Mouse (Mus musculus) heart, adult 2 months (tissue): ENCODE measurements at regions not wholly inside any gene's neighbourhood (a gene's known extent, or its start where the extent isn't known, plus 50 kb on each side); places are given as distances from the start of the nearest gene placed in this dataset.

Experiments
- DNase-seq, 2 experiments: peaks; one replicate each; pipeline ENCODE4 v3.0.0; 2021
- H3K27ac ChIP-seq: fragments of 200-600 bp; 2 replicates; pipeline ENCODE4 v1.8.1; 2022
- H3K27me3 ChIP-seq: fragments of 200-500 bp; 2 replicates; pipeline ENCODE4 v1.6.1; 2012; ENCODE audit warnings: mild to moderate bottlenecking, low read length, inconsistent platforms, mixed read lengths; ENCODE audit not compliant: control insufficient read depth, insufficient read depth
- H3K36me3 ChIP-seq: fragments of 200-500 bp; 2 replicates; pipeline ENCODE4 v1.6.1; 2012; ENCODE audit warnings: low read length, inconsistent platforms; ENCODE audit not compliant: control insufficient read depth, insufficient read depth
- H3K4me1 ChIP-seq: fragments of 200-500 bp; 2 replicates; pipeline ENCODE4 v1.6.1; 2011; ENCODE audit warnings: low read length; ENCODE audit not compliant: control insufficient read depth, insufficient read depth
- H3K4me3 ChIP-seq: fragments of 200-600 bp; 2 replicates; pipeline ENCODE4 v1.8.1; 2022
- H3K79me2 ChIP-seq: fragments of 200-500 bp; replicated peaks from 2 replicates; pipeline ENCODE4 v1.6.1; 2012; ENCODE audit warnings: mild to moderate bottlenecking, inconsistent platforms, low read length, moderate library complexity, mixed read lengths; ENCODE audit not compliant: control insufficient read depth, insufficient read depth
- H3K9ac ChIP-seq: fragments of 200-500 bp; 2 replicates; pipeline ENCODE4 v1.6.1; 2012; ENCODE audit warnings: low read depth, mild to moderate bottlenecking, control low read depth, inconsistent platforms, low read length, mixed read lengths
- CTCF ChIP-seq: fragments of 200-600 bp; IDR thresholded peaks from 2 replicates; pipeline ENCODE4 v1.8.1; 2022; ENCODE audit warnings: antibody characterized with exemption, mild to moderate bottlenecking, moderate library complexity
- EP300 ChIP-seq: fragments of 200-500 bp; IDR thresholded peaks from 2 replicates; pipeline ENCODE4 v1.6.1; 2011; ENCODE audit warnings: low read depth, low read length, control low read depth; ENCODE audit not compliant: insufficient read depth
- POLR2A ChIP-seq: fragments of 200-500 bp; IDR thresholded peaks from 2 replicates; pipeline ENCODE4 v1.6.1; 2011; ENCODE audit warnings: mild to moderate bottlenecking, low read depth, low read length, control low read depth; ENCODE audit not compliant: insufficient read depth
- WGBS: fragments of 180-500 bp; shearing (Covaris S2); methylation state at CpG from one replicate; pipeline ENCODE4 v1.1.7; 2018; 5-methylcytosine and 5-hydroxymethylcytosine counted together
- intact Hi-C: fragments of 180-260 bp; cut with DNase I; formaldehyde crosslinking; loops from one replicate; pipeline ENCODE4 v1.15.1; 2025

DNA sequence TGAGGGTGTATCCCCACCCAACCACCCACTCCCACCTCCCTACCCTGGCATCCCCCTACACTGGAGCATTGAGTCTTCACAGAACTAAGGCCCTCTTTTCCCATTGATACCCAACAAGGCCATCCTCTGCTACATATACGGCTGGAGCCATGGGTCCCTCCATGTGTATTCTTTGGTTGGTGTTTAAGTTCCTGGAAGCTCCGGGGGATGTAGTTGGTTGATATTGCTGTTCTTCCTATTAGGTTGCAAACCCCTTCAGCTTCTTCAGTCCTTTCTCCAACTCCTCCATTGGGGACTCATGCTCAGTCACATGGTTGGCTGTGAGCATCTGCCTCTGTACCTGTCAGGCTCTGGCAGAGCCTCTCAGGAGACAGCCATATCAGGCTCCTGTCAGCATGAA, 335.6 kb downstream of the 1500009L16Rik start:
- DNase-seq: no peak
- Histone ChIP-seq H3K27ac (no peak overlapping the region), H3K79me2 (no peaks in the 10 kb centered on the region), H3K4me1 (peaks cover 29% of the 10 kb centered on the region), H3K4me3 (no peak overlapping the region), H3K27me3 (no peaks in the 10 kb centered on the region), H3K36me3 (peaks cover 3% of the 10 kb centered on the region), H3K9ac (no peak overlapping the region)
- no peak for TF ChIP-seq CTCF
- TF ChIP-seq POLR2A: no peak
- no peak for TF ChIP-seq EP300
- WGBS: 100% methylated on average over 2 of the region's 2 CpGs
- intact Hi-C loops: loop anchor here (5.0 kb wide), 4 partner anchors 126 to 379 kb away; no protein-coding TSS in a partner anchor

DNA sequence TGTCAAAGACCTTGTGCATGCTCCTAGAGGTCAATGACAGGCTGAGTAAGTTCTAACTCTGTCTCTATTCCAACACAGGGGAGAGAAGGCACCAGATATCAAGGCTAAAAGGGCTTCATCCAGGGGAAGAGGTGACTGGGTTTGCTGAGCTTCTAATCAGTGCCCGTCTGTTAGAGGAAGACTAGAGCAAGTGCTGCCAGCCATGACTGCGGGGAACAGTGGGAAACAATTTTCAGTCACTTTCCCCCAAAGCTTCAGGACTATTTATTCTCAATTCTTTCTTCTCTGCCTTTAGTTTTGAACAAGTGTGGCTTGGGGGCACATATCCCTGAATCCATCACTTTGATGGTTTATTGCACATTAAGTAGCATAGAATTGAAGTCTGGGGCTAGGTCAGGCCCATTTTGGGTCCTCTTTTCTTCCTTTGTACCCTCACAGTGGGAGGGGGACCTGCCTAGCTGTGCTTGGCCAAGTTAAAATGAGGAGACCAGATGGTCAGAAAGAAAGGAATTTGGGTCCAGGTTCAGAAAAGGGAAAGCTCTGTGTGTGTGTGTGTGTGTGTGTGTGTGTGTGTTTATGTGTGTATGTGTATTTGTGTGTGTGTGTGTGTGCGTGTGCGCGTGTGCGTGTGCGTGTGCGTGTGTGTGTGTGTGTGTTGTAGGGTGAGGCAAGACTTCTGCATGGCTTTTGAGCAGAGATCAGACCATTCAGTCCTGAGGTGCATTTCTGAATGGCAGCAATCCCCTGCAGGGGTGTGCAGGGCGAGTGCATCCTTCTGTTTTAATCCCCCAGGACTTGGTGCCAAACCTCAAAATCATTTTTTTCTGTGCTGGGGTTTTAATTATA, 337.2 kb downstream of the 1500009L16Rik start:
- 90% methylated on average over 9 of the region's 9 CpGs for WGBS
- intact Hi-C loops: loop anchor here (5.0 kb wide), 4 partner anchors 128 to 377 kb away; no protein-coding TSS in a partner anchor
- no peaks in the 10 kb centered on the region for H3K27me3 ChIP-seq
- no peak for DNase-seq
- H3K36me3 ChIP-seq: peaks cover 3% of the 10 kb centered on the region
- H3K9ac ChIP-seq: no peak overlapping the region
- no peak overlapping the region for H3K4me3 ChIP-seq
- peaks cover 26% of the 10 kb centered on the region for H3K4me1 ChIP-seq
- no peaks in the 10 kb centered on the region for H3K79me2 ChIP-seq
- peak overlapping the region; percentile 84 for H3K27ac ChIP-seq
- TF ChIP-seq POLR2A (no peak), EP300 (no peak), CTCF (no peak)

DNA sequence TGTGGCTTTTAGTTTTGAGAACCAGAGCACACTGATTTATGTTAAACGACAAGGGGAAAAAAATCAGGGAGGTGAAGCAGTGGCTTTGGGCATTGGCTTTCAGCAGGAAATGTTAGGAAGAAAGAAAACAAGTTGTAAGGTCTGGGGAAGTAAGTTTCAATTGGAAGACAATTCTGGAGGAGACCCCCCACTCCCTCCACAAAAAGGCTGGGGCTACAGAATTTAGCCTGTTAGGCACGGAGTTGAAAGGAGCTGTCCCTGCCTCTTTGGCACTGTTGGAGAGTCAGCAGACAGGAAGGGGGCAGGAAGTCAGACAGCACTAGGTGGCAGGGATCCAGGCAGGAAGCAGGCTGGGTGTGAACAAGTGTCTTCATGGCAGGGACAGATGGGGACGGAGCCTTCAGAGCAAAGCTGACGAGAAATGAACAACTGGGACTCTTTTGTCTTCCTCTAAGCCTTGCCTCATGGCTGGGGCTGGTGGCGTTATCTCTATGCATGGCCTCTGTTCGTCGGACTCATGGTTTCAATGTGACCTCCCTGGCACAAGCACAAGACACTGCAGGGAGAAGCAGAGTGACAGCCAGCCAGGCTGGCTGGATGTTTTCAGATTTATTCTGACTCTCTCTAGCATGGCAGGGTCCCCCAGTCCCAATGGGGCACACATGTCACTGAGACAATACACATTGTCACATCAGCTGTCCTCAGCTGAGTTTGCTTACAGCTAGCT, 338.0 kb downstream of the 1500009L16Rik start:
- intact Hi-C loops: no loop called here
- DNase-seq: peak; percentile 86 to 90
- 2% methylated on average over 7 of the region's 7 CpGs for WGBS
- peak overlapping the region; percentile 84 for H3K27ac ChIP-seq
- H3K36me3 ChIP-seq: peaks cover 3% of the 10 kb centered on the region
- TF ChIP-seq CTCF: no peak
- peak; percentile 56 for TF ChIP-seq POLR2A
- TF ChIP-seq EP300: peak; percentile 98
- H3K9ac ChIP-seq: peak overlapping the region; percentile 11; the same call in 1 of the 2 replicates
- H3K79me2 ChIP-seq: no peaks in the 10 kb centered on the region
- H3K4me1 ChIP-seq: peaks cover 21% of the 10 kb centered on the region
- H3K4me3 ChIP-seq: 0 out of 2 replicates have a peak overlapping the region, but pooled peaks have one; percentile 1
- H3K27me3 ChIP-seq: no peaks in the 10 kb centered on the region

GRCm38 (mm10) chr10:84067052-84067650, 344.5 kb downstream of the 1500009L16Rik start:
- Histone ChIP-seq H3K79me2 (no peaks in the 10 kb centered on the region), H3K27me3 (no peaks in the 10 kb centered on the region), H3K4me3 (no peak overlapping the region), H3K9ac (no peak overlapping the region), H3K27ac (no peak overlapping the region), H3K36me3 (no peaks in the 10 kb centered on the region), H3K4me1 (peaks cover 3% of the 10 kb centered on the region)
- intact Hi-C loops: no loop called here
- TF ChIP-seq POLR2A (no peak), EP300 (no peak), CTCF (no peak)
- peak in 1 of 2 experiments; percentile 62 for DNase-seq
- WGBS: 40% methylated on average over 4 of the region's 4 CpGs

GRCm38 (mm10) chr10:84069806-84070205, 347.1 kb downstream of the 1500009L16Rik start:
- intact Hi-C loops: no loop called here
- no peak overlapping the region for H3K27ac ChIP-seq
- WGBS: 70% methylated on average over 9 of the region's 9 CpGs

More at GRCm38 (mm10) chr10:84069806-84070205, 347.1 kb downstream of the 1500009L16Rik start:
- no peaks in the 10 kb centered on the region for H3K27me3 ChIP-seq
- no peak for DNase-seq
- no peaks in the 10 kb centered on the region for H3K79me2 ChIP-seq
- no peaks in the 10 kb centered on the region for H3K36me3 ChIP-seq
- H3K4me1 ChIP-seq: peaks cover 3% of the 10 kb centered on the region
- H3K4me3 ChIP-seq: no peak overlapping the region
- no peak for TF ChIP-seq EP300
- no peak for TF ChIP-seq POLR2A
- no peak for TF ChIP-seq CTCF
- no peak overlapping the region for H3K9ac ChIP-seq
